Mouse (Mus musculus) liver, embryonic 13.5 days (tissue): ENCODE measurements around the gene Sort1. TPM values are rescaled to one million over a fixed set of nuclear protein-coding genes. Genes with fewer than 3 reads are reported as not detected.

Source experiments
- ATAC-seq: fragments of 200-750 bp; cut with Nextera tagmentation; 2 replicates; pipeline ENCODE4 v1.8.0; 2017; ENCODE audit warnings: low read depth, mild to moderate bottlenecking, moderate number of reproducible peaks, moderate library complexity
- DNase-seq: peaks from one replicate; pipeline ENCODE4 v3.0.0; 2022
- H3K27ac ChIP-seq: fragments of 300-500 bp; sonication (generic); 2 replicates; pipeline ENCODE4 v1.5.1; 2015; ENCODE audit warnings: moderate library complexity, mild to moderate bottlenecking, inconsistent platforms
- H3K27me3 ChIP-seq: fragments of 300-500 bp; sonication (generic); 2 replicates; pipeline ENCODE4 v1.6.1; 2015; ENCODE audit warnings: mild to moderate bottlenecking, inconsistent platforms
- H3K36me3 ChIP-seq: fragments of 300-500 bp; sonication (generic); 2 replicates; pipeline ENCODE4 v1.6.1; 2015; ENCODE audit warnings: mild to moderate bottlenecking, inconsistent platforms
- H3K4me1 ChIP-seq: fragments of 300-500 bp; sonication (generic); replicated peaks from 2 replicates; pipeline ENCODE4 v1.6.1; 2015; ENCODE audit warnings: inconsistent platforms
- H3K4me2 ChIP-seq: fragments of 300-500 bp; sonication (generic); 2 replicates; pipeline ENCODE4 v1.6.1; 2015; ENCODE audit warnings: inconsistent platforms, mild to moderate bottlenecking, moderate library complexity
- H3K4me3 ChIP-seq: fragments of 300-500 bp; sonication (generic); replicated peaks from 2 replicates; pipeline ENCODE4 v1.5.1; 2015; ENCODE audit warnings: mild to moderate bottlenecking, inconsistent platforms
- H3K9ac ChIP-seq: fragments of 300-500 bp; sonication (generic); 2 replicates; pipeline ENCODE4 v1.6.1; 2015; ENCODE audit warnings: mild to moderate bottlenecking, inconsistent platforms
- H3K9me3 ChIP-seq: fragments of 300-500 bp; sonication (generic); replicated peaks from 2 replicates; pipeline ENCODE4 v1.6.1; 2016; ENCODE audit warnings: inconsistent platforms
- WGBS: fragments of 180-500 bp; shearing (Covaris S2); methylation state at CpG from one replicate; pipeline ENCODE4 v1.1.7; 2015; ENCODE audit not compliant: insufficient replicate concordance; 5-methylcytosine and 5-hydroxymethylcytosine counted together
- polyA plus RNA-seq: library from polyadenylated mRNA; unstranded; fragments of >200 nt; fragmentation: Nextera tagmentation; extraction: Ambion mirVana; gene quantifications from 2 replicates; pipeline ENCODE4 v1.2.1, GENCODE M21; 2015

The Sort1 gene
- polyA plus RNA-seq, 1 experiment from 2014 or later = 2.6 TPM

GRCm38 (mm10) chr3:108368721-108369120 lies 84.8 kb downstream of the Sort1 start:
- no peaks in the 10 kb centered on the region for H3K36me3 ChIP-seq
- WGBS = 47% methylated on average over 5 of the region's 5 CpGs
- H3K27ac ChIP-seq = no peak overlapping the region
- H3K27me3 ChIP-seq = no peaks in the 10 kb centered on the region
- DNase-seq = no peak
- no peak overlapping the region for H3K9ac ChIP-seq
- H3K4me2 ChIP-seq = no peak overlapping the region
- no peaks in the 10 kb centered on the region for H3K9me3 ChIP-seq
- peaks cover 29% of the 10 kb centered on the region for H3K4me1 ChIP-seq
- no peak overlapping the region for H3K4me3 ChIP-seq
- peak; percentile 34; the same call in 1 of the 2 replicates for ATAC-seq

GRCm38 (mm10) chr3:108372274-108372673 lies 88.4 kb downstream of the Sort1 start:
- Histone ChIP-seq H3K27me3 (no peaks in the 10 kb centered on the region), H3K27ac (no peak overlapping the region), H3K9me3 (no peaks in the 10 kb centered on the region), H3K9ac (no peak overlapping the region), H3K4me3 (no peak overlapping the region), H3K4me1 (peaks cover 14% of the 10 kb centered on the region), H3K36me3 (no peaks in the 10 kb centered on the region), H3K4me2 (no peak overlapping the region)
- 43% methylated on average over 3 of the region's 3 CpGs for WGBS
- DNase-seq (no peak), ATAC-seq (no peak)

DNA sequence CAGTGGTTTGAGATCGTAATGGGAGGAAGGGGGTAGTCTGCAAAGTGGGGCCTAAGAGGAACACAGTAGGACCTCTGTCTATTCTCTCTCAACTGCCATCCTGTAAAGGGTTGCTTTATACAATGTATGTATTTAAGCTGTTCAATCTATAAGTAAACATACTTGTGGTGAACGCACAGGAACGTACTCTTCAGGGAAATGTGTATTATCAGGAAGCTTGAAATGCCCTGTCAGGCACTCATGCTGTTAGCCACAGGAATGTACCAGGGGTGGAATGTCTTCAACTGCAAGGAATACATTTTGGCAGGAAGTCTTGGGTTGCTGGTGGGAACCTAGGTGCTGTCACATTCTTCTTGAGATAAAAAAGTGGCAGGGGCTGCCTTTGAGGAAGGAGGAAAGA lies 88.8 kb downstream of the Sort1 start:
- Histone ChIP-seq H3K9ac (no peak overlapping the region), H3K27me3 (no peaks in the 10 kb centered on the region), H3K36me3 (no peaks in the 10 kb centered on the region), H3K4me1 (peaks cover 13% of the 10 kb centered on the region), H3K4me3 (no peak overlapping the region), H3K27ac (no peak overlapping the region), H3K4me2 (no peak overlapping the region), H3K9me3 (no peaks in the 10 kb centered on the region)
- DNase-seq = no peak
- ATAC-seq = no peak
- 53% methylated on average over 3 of the region's 3 CpGs for WGBS

- H3K27me3 ChIP-seq = no peaks in the 10 kb centered on the region
- no peak overlapping the region for H3K27ac ChIP-seq
- peaks cover 45% of the 10 kb centered on the region for H3K4me1 ChIP-seq
- H3K4me2 ChIP-seq = no peak overlapping the region
- no peak overlapping the region for H3K4me3 ChIP-seq
- no peak overlapping the region for H3K9ac ChIP-seq
- 65% methylated on average over 7 of the region's 7 CpGs for WGBS
- no peak for ATAC-seq
- H3K9me3 ChIP-seq = no peaks in the 10 kb centered on the region
- DNase-seq = no peak
- no peaks in the 10 kb centered on the region for H3K36me3 ChIP-seq
Observed at GRCm38 (mm10) chr3:108378875-108379663, 95.2 kb downstream of the Sort1 start.

- Histone ChIP-seq H3K4me2 (no peak overlapping the region), H3K9me3 (no peaks in the 10 kb centered on the region), H3K27me3 (no peaks in the 10 kb centered on the region), H3K9ac (no peak overlapping the region), H3K36me3 (peaks cover under 1% of the 10 kb centered on the region; the same call in 1 of the 2 replicates), H3K4me3 (no peak overlapping the region), H3K4me1 (peaks cover 58% of the 10 kb centered on the region), H3K27ac (no peak overlapping the region)
- no peak for ATAC-seq
- WGBS = 61% methylated on average over 6 of the region's 6 CpGs
- DNase-seq = no peak
Observed at GRCm38 (mm10) chr3:108380695-108381094, 96.8 kb downstream of the Sort1 start.

DNA sequence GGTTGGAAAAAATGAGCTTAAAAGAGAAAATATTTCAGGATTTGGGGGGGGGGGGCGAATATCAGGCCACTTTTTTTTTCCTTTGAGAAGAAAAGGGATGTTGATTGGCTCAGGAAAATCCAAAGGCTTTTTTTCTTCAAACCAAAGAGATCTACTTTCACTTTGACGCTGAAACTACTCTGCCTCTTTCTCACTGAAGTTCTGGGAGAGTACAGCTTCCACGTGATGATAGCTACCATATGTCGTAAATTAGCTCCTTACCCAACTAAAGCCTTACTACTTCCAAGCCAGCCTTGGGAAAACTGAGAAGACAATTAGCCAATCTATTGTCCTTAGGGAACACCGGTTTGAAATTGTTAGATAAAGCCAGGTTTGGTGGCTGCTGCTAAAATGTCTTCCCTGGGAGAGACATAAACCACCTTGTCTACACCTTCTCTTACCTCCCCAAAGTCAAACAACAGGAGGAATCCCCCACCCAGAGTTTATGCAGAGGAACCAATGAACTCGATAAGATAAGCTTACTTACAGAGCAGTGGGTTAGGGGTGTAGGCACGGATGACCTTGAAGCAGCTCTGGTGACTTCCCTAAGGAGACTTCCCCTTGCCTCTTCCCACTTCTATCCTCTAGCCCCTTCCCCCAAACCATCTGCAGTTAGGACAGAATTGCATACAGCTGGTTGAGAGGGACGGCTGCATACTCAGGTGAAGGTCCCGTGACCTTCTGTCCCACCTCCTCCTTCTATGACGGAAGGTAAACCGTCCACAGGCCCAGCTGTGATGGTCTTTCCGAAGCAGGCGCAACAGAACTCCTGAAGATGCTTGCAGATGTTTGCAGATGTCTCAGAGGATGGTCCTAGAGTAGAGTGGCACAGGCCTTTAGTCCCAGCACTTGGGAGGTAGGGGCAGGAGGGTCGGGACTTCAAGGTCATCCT lies 98.3 kb downstream of the Sort1 start:
- Histone ChIP-seq H3K4me3 (peak overlapping the region; percentile 68), H3K9me3 (no peaks in the 10 kb centered on the region), H3K4me1 (peaks cover 58% of the 10 kb centered on the region), H3K27me3 (no peaks in the 10 kb centered on the region), H3K36me3 (peaks cover 14% of the 10 kb centered on the region), H3K27ac (no peak overlapping the region), H3K4me2 (peak overlapping the region; percentile 80), H3K9ac (peak overlapping the region; percentile 51)
- no peak for DNase-seq
- WGBS = 40% methylated on average over 14 of the region's 14 CpGs
- no peak for ATAC-seq

DNA sequence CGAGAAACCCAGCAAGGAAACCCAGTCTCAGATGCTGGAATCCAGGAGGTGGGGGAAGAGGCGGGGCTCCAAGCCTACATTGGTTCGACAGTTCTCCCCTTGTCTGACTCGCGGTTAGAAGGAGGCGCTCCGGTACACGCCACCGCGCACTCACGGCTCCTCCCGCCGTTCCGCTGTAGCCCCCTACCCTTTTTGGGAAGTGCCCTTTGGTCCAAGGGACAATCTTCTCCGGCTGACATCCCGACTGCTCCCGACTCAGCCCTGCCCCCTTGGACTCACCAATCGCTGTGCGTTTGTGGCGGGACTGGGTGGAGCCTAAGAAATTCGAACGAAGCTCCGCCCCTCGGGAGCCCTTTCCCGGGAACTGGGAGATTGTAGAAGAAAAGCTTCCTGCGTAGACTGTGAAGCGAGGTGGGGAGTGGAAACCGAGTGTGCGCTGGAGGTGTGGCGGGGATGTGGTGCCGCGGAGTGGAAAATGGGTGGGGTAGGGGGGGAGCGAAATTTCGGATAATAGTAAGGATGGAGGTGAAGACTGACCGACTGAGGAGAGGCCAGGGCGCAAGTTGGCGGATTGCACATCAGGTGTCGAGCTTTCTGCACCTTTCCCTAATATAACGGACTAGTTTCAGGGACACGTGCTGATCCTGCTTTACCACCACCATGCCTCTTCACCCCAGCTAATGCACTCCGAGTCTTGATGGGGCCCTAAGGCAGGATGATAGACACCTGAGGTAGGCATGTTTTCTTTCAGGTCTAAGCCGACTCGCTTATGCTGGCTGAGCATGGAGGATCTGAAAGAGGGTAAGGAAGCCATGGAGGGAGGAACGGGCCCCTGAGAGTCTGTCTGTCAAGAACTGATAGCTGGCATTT lies 99.8 kb downstream of the Sort1 start, which contains the start of gene Psrc1:
Gene Psrc1, plus strand, starts transcription at position 355 of the 870 bp plus-strand sequence.
- peak within 1 kb of the TSS; percentile 80 for H3K4me2 ChIP-seq
- peak within 1 kb of the TSS; percentile 68 for H3K4me3 ChIP-seq
- 2% methylated on average over 44 of the region's 44 CpGs for WGBS
- H3K4me1 ChIP-seq = peaks cover 59% of the 10 kb centered on the region
- peaks cover 20% of the 10 kb centered on the region for H3K36me3 ChIP-seq
- ATAC-seq = peak; percentile 93
- H3K9ac ChIP-seq = peak within 1 kb of the TSS; percentile 77
- no peaks in the 10 kb centered on the region for H3K27me3 ChIP-seq
- H3K9me3 ChIP-seq = no peaks in the 10 kb centered on the region
- peak; percentile 88 for DNase-seq
- peak within 1 kb of the TSS; percentile 63 for H3K27ac ChIP-seq

DNA sequence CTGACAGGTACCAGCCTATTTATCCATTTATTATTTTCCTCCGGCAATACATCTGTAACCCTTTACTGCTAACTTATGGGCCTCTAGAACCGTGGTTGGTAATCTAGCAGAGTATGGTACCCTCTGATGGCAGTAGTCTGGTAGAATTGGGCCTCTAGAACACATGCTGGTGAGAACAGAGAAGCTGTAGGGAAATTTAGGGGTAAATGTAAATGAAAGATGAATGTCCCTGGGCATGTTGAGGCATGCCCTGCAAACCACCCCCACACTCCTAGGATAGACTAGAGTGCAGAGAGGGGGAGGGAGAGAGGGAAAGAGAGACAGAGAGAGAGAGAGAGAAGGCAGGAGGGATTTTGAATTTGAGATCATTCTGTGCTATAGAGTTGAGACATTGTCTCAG lies 100.5 kb downstream of the Sort1 start:
- Histone ChIP-seq H3K27me3 (no peaks in the 10 kb centered on the region), H3K36me3 (peaks cover 20% of the 10 kb centered on the region), H3K4me3 (peak overlapping the region; percentile 68), H3K9ac (peak overlapping the region; percentile 77), H3K4me1 (peaks cover 57% of the 10 kb centered on the region), H3K27ac (peak overlapping the region; percentile 63), H3K9me3 (no peaks in the 10 kb centered on the region), H3K4me2 (peak overlapping the region; percentile 80)
- no peak for ATAC-seq
- 48% methylated on average over 2 of the region's 2 CpGs for WGBS
- DNase-seq = no peak

- no peak overlapping the region for H3K27ac ChIP-seq
- H3K36me3 ChIP-seq = peaks cover 20% of the 10 kb centered on the region
- no peak overlapping the region for H3K4me3 ChIP-seq
- no peak overlapping the region for H3K4me2 ChIP-seq
- H3K9ac ChIP-seq = no peak overlapping the region
- ATAC-seq (no peak), DNase-seq (no peak)
- H3K4me1 ChIP-seq = peaks cover 48% of the 10 kb centered on the region
- H3K27me3 ChIP-seq = no peaks in the 10 kb centered on the region
- no peaks in the 10 kb centered on the region for H3K9me3 ChIP-seq
- WGBS = 85% methylated on average over 10 of the region's 10 CpGs
Observed at GRCm38 (mm10) chr3:108386186-108386585, 102.3 kb downstream of the Sort1 start.

DNA sequence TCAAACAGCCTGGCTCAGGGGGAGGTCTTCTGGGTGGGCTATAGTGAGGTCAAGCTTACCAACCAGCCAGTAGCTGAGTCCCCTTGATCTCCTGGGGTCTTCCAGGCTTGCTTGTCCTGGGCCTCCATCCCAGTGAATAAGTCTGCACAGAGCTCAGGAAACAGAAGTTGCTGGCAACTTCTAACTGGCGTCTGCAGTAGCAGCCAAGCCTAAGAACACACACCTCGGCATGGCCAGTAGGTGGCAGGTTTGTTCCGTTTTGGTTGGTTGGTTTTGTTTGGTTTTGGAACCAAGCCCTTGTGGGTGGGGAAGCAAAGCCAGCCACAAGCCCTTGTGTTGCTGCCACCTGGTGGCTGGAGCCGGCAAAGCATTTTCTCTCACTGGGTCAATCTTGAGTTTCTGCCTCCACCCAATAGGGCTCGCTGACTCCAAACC lies 105.2 kb downstream of the Sort1 start:
- WGBS = 3% methylated on average over 5 of the region's 5 CpGs
- DNase-seq (peak; percentile 88), ATAC-seq (peak; percentile 71)
- no peak overlapping the region for H3K4me3 ChIP-seq
- H3K9me3 ChIP-seq = no peaks in the 10 kb centered on the region
- H3K9ac ChIP-seq = no peak overlapping the region
- no peak overlapping the region for H3K4me2 ChIP-seq
- H3K4me1 ChIP-seq = peaks cover 27% of the 10 kb centered on the region
- H3K27ac ChIP-seq = no peak overlapping the region; the same call in 1 of the 2 replicates
- no peaks in the 10 kb centered on the region for H3K27me3 ChIP-seq
- H3K36me3 ChIP-seq = peaks cover 20% of the 10 kb centered on the region
